Mouse (Mus musculus) midbrain, postnatal 0 days (tissue): ENCODE measurements around the gene Ptprd. TPM values are rescaled to one million over a fixed set of nuclear protein-coding genes. Genes with fewer than 3 reads are reported as not detected.

Experiments used
- ATAC-seq: fragments of 200-750 bp; cut with Nextera tagmentation; 2 replicates; pipeline ENCODE4 v1.8.0; 2017; ENCODE audit warnings: moderate number of reproducible peaks, mild to moderate bottlenecking, moderate TSS enrichment, moderate library complexity; ENCODE audit not compliant: low FRiP score
- DNase-seq: peaks from one replicate; pipeline ENCODE4 v3.0.0-alpha.2; 2015; ENCODE audit warnings: low spot score
- H3K27ac ChIP-seq: fragments of 300-500 bp; sonication (generic); 2 replicates; pipeline ENCODE4 v1.5.1; 2014; ENCODE audit warnings: low read depth, mild to moderate bottlenecking, low read length, mixed read lengths
- H3K27me3 ChIP-seq: fragments of 300-500 bp; sonication (generic); 2 replicates; pipeline ENCODE4 v1.6.1; 2014; ENCODE audit warnings: low read length, control low read depth, mixed read lengths; ENCODE audit not compliant: insufficient read depth
- H3K36me3 ChIP-seq: fragments of 300-500 bp; sonication (generic); 2 replicates; pipeline ENCODE4 v1.6.1; 2014; ENCODE audit warnings: low read length, control low read depth, mixed read lengths; ENCODE audit not compliant: insufficient read depth
- H3K4me1 ChIP-seq: fragments of 300-500 bp; sonication (generic); 2 replicates; pipeline ENCODE4 v1.6.1; 2014; ENCODE audit warnings: mild to moderate bottlenecking, control low read depth, antibody characterized with exemption, low read length, mixed read lengths; ENCODE audit not compliant: insufficient read depth
- H3K4me2 ChIP-seq: fragments of 300-500 bp; sonication (generic); 2 replicates; pipeline ENCODE4 v1.6.1; 2014; ENCODE audit warnings: low read depth, mild to moderate bottlenecking, low read length, mixed read lengths; ENCODE audit not compliant: poor library complexity, severe bottlenecking
- H3K4me3 ChIP-seq: fragments of 300-500 bp; sonication (generic); 2 replicates; pipeline ENCODE4 v1.5.1; 2014; ENCODE audit warnings: low read depth, mild to moderate bottlenecking, low read length, moderate library complexity
- H3K9ac ChIP-seq: fragments of 300-500 bp; sonication (generic); replicated peaks from 2 replicates; pipeline ENCODE4 v1.6.1; 2014; ENCODE audit warnings: mild to moderate bottlenecking, low read length, moderate library complexity, mixed read lengths; ENCODE audit not compliant: poor library complexity, severe bottlenecking
- H3K9me3 ChIP-seq: fragments of 300-500 bp; sonication (generic); 2 replicates; pipeline ENCODE4 v1.6.1; 2016; ENCODE audit warnings: low read length, control low read depth
- CTCF ChIP-seq: IDR thresholded peaks from 2 replicates; pipeline ENCODE4 v1.5.1; 2016; ENCODE audit warnings: antibody characterized with exemption, mild to moderate bottlenecking
- WGBS: fragments of 180-500 bp; shearing (Covaris S2); extraction: QIAGEN DNeasy Blood & Tissue Kit; methylation state at CpG from one replicate; pipeline ENCODE4 v1.1.7; 2014; 5-methylcytosine and 5-hydroxymethylcytosine counted together
- polyA plus RNA-seq: library from polyadenylated mRNA; unstranded; fragments of >200 nt; fragmentation: Nextera tagmentation; extraction: Ambion mirVana; gene quantifications from 2 replicates; pipeline ENCODE4 v1.2.1, GENCODE M21; 2015
- total RNA-seq: library from RNA; depleted of rRNA; stranded (reverse); fragments of >200 nt; gene quantifications from 2 replicates; pipeline ENCODE4 v1.2.3, GENCODE M21; 2014

Gene Ptprd
- total and polyA plus RNA-seq, 2 experiments from 2014 or later: 66.1 to 102 TPM

- DNase-seq (peak; percentile 76), ATAC-seq (peak; percentile 84)
- no peaks in the 10 kb centered on the region for H3K4me1 ChIP-seq
- H3K27me3 ChIP-seq: no peaks in the 10 kb centered on the region
- H3K4me3 ChIP-seq: peak overlapping the region; percentile 89
- peak overlapping the region; percentile 94 for H3K27ac ChIP-seq
- TF ChIP-seq CTCF: peak; percentile 21; the same call in 1 of the 2 replicates
- H3K36me3 ChIP-seq: no peaks in the 10 kb centered on the region
- H3K9ac ChIP-seq: peak overlapping the region; percentile 92
- under 1% methylated on average over 58 of the region's 99 CpGs for WGBS
- H3K4me2 ChIP-seq: peak overlapping the region; percentile 73
- H3K9me3 ChIP-seq: no peaks in the 10 kb centered on the region
These were observed 1762.1 kb downstream of the Ptprd start for GRCm38 (mm10) chr4:76449466-76450350.

- peak overlapping the region; percentile 92 for H3K9ac ChIP-seq
- peak; percentile 18 for ATAC-seq
- H3K4me1 ChIP-seq: no peaks in the 10 kb centered on the region
- peak overlapping the region; percentile 89 for H3K4me3 ChIP-seq
- peak overlapping the region; percentile 94 for H3K27ac ChIP-seq
- no peaks in the 10 kb centered on the region for H3K27me3 ChIP-seq
- under 1% methylated on average over 24 of the region's 24 CpGs for WGBS
- no peaks in the 10 kb centered on the region for H3K9me3 ChIP-seq
- H3K36me3 ChIP-seq: no peaks in the 10 kb centered on the region
- peak overlapping the region; percentile 73 for H3K4me2 ChIP-seq
- TF ChIP-seq CTCF: no peak
- DNase-seq: no peak
These were observed 1762.9 kb downstream of the Ptprd start for GRCm38 (mm10) chr4:76448678-76449465.

- H3K9ac ChIP-seq: no peak overlapping the region
- ATAC-seq (no peak), DNase-seq (peak; percentile 79)
- H3K27ac ChIP-seq: no peak overlapping the region
- peak overlapping the region; percentile 73 for H3K4me2 ChIP-seq
- no peaks in the 10 kb centered on the region for H3K9me3 ChIP-seq
- H3K4me1 ChIP-seq: no peaks in the 10 kb centered on the region
- H3K27me3 ChIP-seq: no peaks in the 10 kb centered on the region
- no peaks in the 10 kb centered on the region for H3K36me3 ChIP-seq
- peak; percentile 81 for TF ChIP-seq CTCF
- H3K4me3 ChIP-seq: peak overlapping the region; percentile 89
These were observed 1764.4 kb downstream of the Ptprd start for GRCm38 (mm10) chr4:76447396-76447795.

GRCm38 (mm10) chr4:76444778-76445177 lies 1767.0 kb downstream of the Ptprd start:
- peak overlapping the region; percentile 6; the same call in 1 of the 2 replicates for H3K4me3 ChIP-seq
- H3K9ac ChIP-seq: no peak overlapping the region
- no peak for DNase-seq
- H3K27ac ChIP-seq: no peak overlapping the region
- no peak for TF ChIP-seq CTCF
- no peaks in the 10 kb centered on the region for H3K9me3 ChIP-seq
- ATAC-seq: no peak
- H3K27me3 ChIP-seq: no peaks in the 10 kb centered on the region
- peak overlapping the region; percentile 15 for H3K4me2 ChIP-seq
- H3K4me1 ChIP-seq: no peaks in the 10 kb centered on the region
- 85% methylated on average over 4 of the region's 4 CpGs for WGBS
- H3K36me3 ChIP-seq: no peaks in the 10 kb centered on the region

GRCm38 (mm10) chr4:76443553-76443952 lies 1768.2 kb downstream of the Ptprd start:
- no peaks in the 10 kb centered on the region for H3K27me3 ChIP-seq
- no peak overlapping the region for H3K27ac ChIP-seq
- no peaks in the 10 kb centered on the region for H3K4me1 ChIP-seq
- H3K9me3 ChIP-seq: no peaks in the 10 kb centered on the region
- no peak for ATAC-seq
- TF ChIP-seq CTCF: no peak
- DNase-seq: no peak
- no peak overlapping the region for H3K4me3 ChIP-seq
- H3K9ac ChIP-seq: no peak overlapping the region
- no peak overlapping the region; the same call in 1 of the 2 replicates for H3K4me2 ChIP-seq
- H3K36me3 ChIP-seq: no peaks in the 10 kb centered on the region
- WGBS: 89% methylated on average over 4 of the region's 4 CpGs
